Mouse (Mus musculus): ENCODE results near the gene Sgtb. TPM values are rescaled to one million over a fixed set of nuclear protein-coding genes. Genes with fewer than 3 reads are reported as not detected.

Sgtb gene
- polyA plus RNA-seq (2012; rRNA removed) = 0.19 and 0.26 TPM in 2 replicates

GRCm38 (mm10) chr13:104109288-104109815 is at the start of gene Sgtb, which contains the start of gene Nln:
Gene Sgtb (plus strand): TSS chr13:104109741.
Gene Nln (minus strand): TSS chr13:104109614.
- no peaks in the 10 kb centered on the region for H3K36me3 ChIP-seq (ENCODE audit: control insufficient read depth, insufficient read depth, low read length)
- H3K27ac ChIP-seq (ENCODE audit: control insufficient read depth, insufficient read depth, low read length) = no peak within 1 kb of the TSS
- TF ChIP-seq CTCF (IDR thresholded peaks at IDR 0.05; ENCODE audit: borderline replicate concordance, control insufficient read depth, extremely low read depth, insufficient read depth, low read length, poor library complexity) (no peak), POLR2A (IDR thresholded peaks at IDR 0.05; ENCODE audit: control insufficient read depth, extremely low read depth, insufficient read depth, low read length, poor library complexity) (no peak)
- under 1% methylated on average over 42 of the region's 44 CpGs for WGBS
- peak within 1 kb of the TSS; percentile 59 for H3K4me3 ChIP-seq (ENCODE audit: control insufficient read depth, insufficient read depth, low read length)
- peak; percentile 71 for DNase-seq
- H3K27me3 ChIP-seq (ENCODE audit: control insufficient read depth, insufficient read depth, low read length) = no peaks in the 10 kb centered on the region
- peaks cover 16% of the 10 kb centered on the region for H3K4me1 ChIP-seq (replicated peaks; ENCODE audit: control insufficient read depth, insufficient read depth, low read length)

DNA sequence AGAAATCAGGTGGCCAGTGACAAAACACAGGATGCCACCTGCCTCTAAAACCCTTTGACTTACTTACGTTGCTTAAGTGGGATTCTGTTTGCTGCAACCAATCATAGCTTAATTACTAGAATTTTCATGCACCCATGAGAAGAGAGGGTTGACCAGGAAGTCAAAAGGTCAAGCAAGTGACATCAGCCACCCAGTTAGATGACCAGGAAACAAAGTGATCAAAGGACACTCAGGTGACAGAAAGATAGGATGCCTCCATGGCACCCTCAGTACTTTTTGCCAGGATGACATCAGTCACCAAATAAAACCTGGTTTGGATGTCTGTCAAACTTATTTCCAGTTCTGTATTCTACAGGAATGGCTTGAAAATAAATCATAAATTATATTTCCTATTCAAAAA is 49.3 kb upstream of the Sgtb start:
- DNase-seq = no peak
- H3K27me3 ChIP-seq (ENCODE audit: control insufficient read depth, insufficient read depth, low read length) = no peaks in the 10 kb centered on the region
- TF ChIP-seq CTCF (IDR thresholded peaks at IDR 0.05; ENCODE audit: borderline replicate concordance, control insufficient read depth, extremely low read depth, insufficient read depth, low read length, poor library complexity) = no peak
- TF ChIP-seq POLR2A (IDR thresholded peaks at IDR 0.05; ENCODE audit: control insufficient read depth, extremely low read depth, insufficient read depth, low read length, poor library complexity) = no peak
- no peak overlapping the region for H3K4me3 ChIP-seq (ENCODE audit: control insufficient read depth, insufficient read depth, low read length)
- peaks cover 3% of the 10 kb centered on the region for H3K4me1 ChIP-seq (replicated peaks; ENCODE audit: control insufficient read depth, insufficient read depth, low read length)
- H3K27ac ChIP-seq (ENCODE audit: control insufficient read depth, insufficient read depth, low read length) = no peak overlapping the region
- 81% methylated on average over 1 of the region's 1 CpGs for WGBS
- no peaks in the 10 kb centered on the region for H3K36me3 ChIP-seq (ENCODE audit: control insufficient read depth, insufficient read depth, low read length)

DNA sequence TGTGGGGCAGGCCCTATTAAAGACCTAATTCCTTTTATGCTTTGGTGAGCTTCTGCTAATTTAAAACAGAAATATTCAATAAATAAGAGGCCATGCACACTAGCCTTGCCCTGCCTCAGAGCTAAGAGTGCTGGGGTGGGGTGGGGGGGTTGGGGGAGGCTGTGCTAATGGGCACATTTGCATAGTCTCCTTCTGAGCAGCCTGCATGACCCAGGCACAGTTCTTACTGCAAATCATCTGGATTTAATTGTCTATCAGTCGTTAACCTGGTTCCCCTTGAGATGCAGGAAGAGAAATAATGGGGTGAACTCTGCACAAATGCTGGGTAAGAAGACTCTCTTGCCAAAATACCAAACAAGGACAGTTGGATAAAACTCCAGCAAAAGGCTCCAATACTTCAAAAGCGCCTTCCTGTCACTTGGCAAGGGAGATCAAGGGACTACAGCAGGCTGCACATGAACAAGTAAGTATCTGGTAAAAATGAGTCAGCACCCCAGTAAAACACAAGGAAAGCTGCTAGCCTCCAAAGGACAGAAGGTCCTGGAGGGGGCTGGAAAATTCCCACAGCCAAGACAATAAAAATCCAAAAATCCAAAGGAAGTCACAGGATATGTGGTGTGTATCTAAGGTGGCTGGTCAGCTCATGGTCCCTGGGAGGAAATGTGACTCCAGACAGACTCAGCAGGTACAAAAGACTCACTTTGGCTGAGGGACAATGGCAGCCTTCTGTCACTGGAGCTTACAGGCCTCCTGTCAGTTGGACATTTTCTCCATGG is 47.4 kb upstream of the Sgtb start:
- Histone ChIP-seq H3K27ac (ENCODE audit: control insufficient read depth, insufficient read depth, low read length) (no peak overlapping the region), H3K27me3 (ENCODE audit: control insufficient read depth, insufficient read depth, low read length) (no peaks in the 10 kb centered on the region), H3K4me3 (ENCODE audit: control insufficient read depth, insufficient read depth, low read length) (no peak overlapping the region), H3K36me3 (ENCODE audit: control insufficient read depth, insufficient read depth, low read length) (no peaks in the 10 kb centered on the region), H3K4me1 (replicated peaks; ENCODE audit: control insufficient read depth, insufficient read depth, low read length) (peaks cover 3% of the 10 kb centered on the region)
- DNase-seq = no peak
- no peak for TF ChIP-seq POLR2A (IDR thresholded peaks at IDR 0.05; ENCODE audit: control insufficient read depth, extremely low read depth, insufficient read depth, low read length, poor library complexity)
- TF ChIP-seq CTCF (IDR thresholded peaks at IDR 0.05; ENCODE audit: borderline replicate concordance, control insufficient read depth, extremely low read depth, insufficient read depth, low read length, poor library complexity) = no peak
- WGBS = 82% methylated on average over 2 of the region's 2 CpGs

- no peak overlapping the region for H3K27ac ChIP-seq (ENCODE audit: control insufficient read depth, insufficient read depth, low read length)
- WGBS = 97% methylated on average over 9 of the region's 9 CpGs
- no peak for TF ChIP-seq POLR2A (IDR thresholded peaks at IDR 0.05; ENCODE audit: control insufficient read depth, extremely low read depth, insufficient read depth, low read length, poor library complexity)
- no peak for TF ChIP-seq CTCF (IDR thresholded peaks at IDR 0.05; ENCODE audit: borderline replicate concordance, control insufficient read depth, extremely low read depth, insufficient read depth, low read length, poor library complexity)
Observed at GRCm38 (mm10) chr13:104063061-104063460, 46.5 kb upstream of the Sgtb start.

DNA sequence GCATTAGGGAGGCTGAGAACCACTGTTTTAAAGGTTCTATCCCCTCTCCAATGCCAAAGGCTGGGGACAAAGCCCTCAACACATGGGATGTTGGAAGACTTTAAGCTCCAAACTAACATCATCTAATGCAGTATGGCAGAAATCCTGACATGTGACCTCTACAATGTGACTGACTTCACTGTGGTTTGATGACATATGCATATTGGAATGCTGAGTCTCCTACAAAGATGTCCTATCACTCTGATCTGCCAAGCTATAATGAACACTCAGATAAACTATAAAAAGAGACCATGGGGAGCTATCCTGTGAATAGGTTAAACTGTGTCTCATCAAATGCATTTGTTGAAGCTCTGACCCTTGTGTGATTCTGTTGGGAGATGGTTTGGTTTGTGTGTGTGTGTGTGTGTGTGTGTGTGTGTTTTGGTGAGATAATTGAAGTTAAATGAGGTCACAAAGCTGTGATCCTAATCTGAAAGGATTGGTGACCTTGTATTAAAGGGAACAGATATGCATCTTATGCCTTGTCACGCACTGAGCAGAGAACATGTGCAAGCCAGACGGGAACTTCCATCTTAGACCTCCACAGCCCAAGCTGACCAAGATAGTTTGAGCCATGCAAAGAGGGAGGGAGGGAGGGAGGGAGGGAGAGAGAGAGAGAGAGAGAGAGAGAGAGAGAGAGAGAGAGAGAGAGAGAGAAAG is 43.7 kb upstream of the Sgtb start:
- Histone ChIP-seq H3K36me3 (ENCODE audit: control insufficient read depth, insufficient read depth, low read length) (no peaks in the 10 kb centered on the region), H3K4me1 (replicated peaks; ENCODE audit: control insufficient read depth, insufficient read depth, low read length) (no peaks in the 10 kb centered on the region), H3K4me3 (ENCODE audit: control insufficient read depth, insufficient read depth, low read length) (no peak overlapping the region), H3K27ac (ENCODE audit: control insufficient read depth, insufficient read depth, low read length) (no peak overlapping the region), H3K27me3 (ENCODE audit: control insufficient read depth, insufficient read depth, low read length) (no peaks in the 10 kb centered on the region)
- 88% methylated on average over 2 of the region's 2 CpGs for WGBS
- TF ChIP-seq CTCF (IDR thresholded peaks at IDR 0.05; ENCODE audit: borderline replicate concordance, control insufficient read depth, extremely low read depth, insufficient read depth, low read length, poor library complexity) = no peak
- TF ChIP-seq POLR2A (IDR thresholded peaks at IDR 0.05; ENCODE audit: control insufficient read depth, extremely low read depth, insufficient read depth, low read length, poor library complexity) = no peak
- DNase-seq = no peak

More at GRCm38 (mm10) chr13:104063061-104063460, 46.5 kb upstream of the Sgtb start:
- Histone ChIP-seq H3K4me1 (replicated peaks; ENCODE audit: control insufficient read depth, insufficient read depth, low read length) (peaks cover 3% of the 10 kb centered on the region), H3K4me3 (ENCODE audit: control insufficient read depth, insufficient read depth, low read length) (no peak overlapping the region), H3K36me3 (ENCODE audit: control insufficient read depth, insufficient read depth, low read length) (no peaks in the 10 kb centered on the region), H3K27me3 (ENCODE audit: control insufficient read depth, insufficient read depth, low read length) (no peaks in the 10 kb centered on the region)
- no peak for DNase-seq

DNA sequence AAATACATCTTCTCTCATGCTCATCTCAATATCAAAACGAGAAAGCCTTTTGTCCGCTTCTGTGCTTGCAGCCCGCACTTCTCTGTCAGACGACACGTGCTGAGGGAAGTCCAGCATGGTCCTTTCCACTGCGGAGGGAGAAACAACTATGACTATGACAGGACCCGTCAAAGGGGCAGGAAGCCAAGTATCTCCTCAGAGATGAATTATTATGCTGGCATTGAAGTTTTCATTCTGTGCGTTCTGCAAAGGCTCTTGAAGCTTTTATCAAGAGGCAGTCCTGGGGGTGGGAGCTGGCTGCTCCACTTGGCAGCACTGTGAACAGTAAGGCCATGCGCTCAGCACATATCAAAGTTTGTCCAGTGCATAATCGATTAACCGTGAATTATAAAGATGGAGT is 40.3 kb upstream of the Sgtb start:
- Histone ChIP-seq H3K4me3 (ENCODE audit: control insufficient read depth, insufficient read depth, low read length) (no peak overlapping the region), H3K27ac (ENCODE audit: control insufficient read depth, insufficient read depth, low read length) (no peak overlapping the region), H3K4me1 (replicated peaks; ENCODE audit: control insufficient read depth, insufficient read depth, low read length) (no peaks in the 10 kb centered on the region), H3K36me3 (ENCODE audit: control insufficient read depth, insufficient read depth, low read length) (no peaks in the 10 kb centered on the region), H3K27me3 (ENCODE audit: control insufficient read depth, insufficient read depth, low read length) (no peaks in the 10 kb centered on the region)
- no peak for TF ChIP-seq CTCF (IDR thresholded peaks at IDR 0.05; ENCODE audit: borderline replicate concordance, control insufficient read depth, extremely low read depth, insufficient read depth, low read length, poor library complexity)
- TF ChIP-seq POLR2A (IDR thresholded peaks at IDR 0.05; ENCODE audit: control insufficient read depth, extremely low read depth, insufficient read depth, low read length, poor library complexity) = no peak
- 94% methylated on average over 11 of the region's 11 CpGs for WGBS
- no peak for DNase-seq

All from thymus, adult 2 months (tissue).